Mouse (Mus musculus) midbrain, embryonic 13.5 days (tissue): Measurements from ENCODE around the gene Phldb2. TPM values are rescaled to one million over a fixed set of nuclear protein-coding genes. Genes with fewer than 3 reads are reported as not detected.

Experiments used
- ATAC-seq: fragments of 200-750 bp; cut with Nextera tagmentation; 2 replicates; pipeline ENCODE4 v1.8.0; 2017; ENCODE audit warnings: mild to moderate bottlenecking, moderate TSS enrichment, moderate library complexity
- H3K27ac ChIP-seq: fragments of 300-500 bp; sonication (generic); 2 replicates; pipeline ENCODE4 v1.5.1; 2015; ENCODE audit warnings: inconsistent platforms, mild to moderate bottlenecking, moderate library complexity
- H3K27me3 ChIP-seq: fragments of 300-500 bp; sonication (generic); 2 replicates; pipeline ENCODE4 v1.6.1; 2015; ENCODE audit warnings: mild to moderate bottlenecking, inconsistent platforms
- H3K36me3 ChIP-seq: fragments of 300-500 bp; sonication (generic); 2 replicates; pipeline ENCODE4 v1.6.1; 2015; ENCODE audit warnings: mild to moderate bottlenecking, inconsistent platforms
- H3K4me1 ChIP-seq: fragments of 300-500 bp; sonication (generic); replicated peaks from 2 replicates; pipeline ENCODE4 v1.6.1; 2015; ENCODE audit warnings: inconsistent platforms
- H3K4me2 ChIP-seq: fragments of 300-500 bp; sonication (generic); replicated peaks from 2 replicates; pipeline ENCODE4 v1.6.1; 2015; ENCODE audit warnings: moderate library complexity, mild to moderate bottlenecking, inconsistent platforms
- H3K4me3 ChIP-seq: fragments of 300-500 bp; sonication (generic); replicated peaks from 2 replicates; pipeline ENCODE4 v1.5.1; 2015; ENCODE audit warnings: mild to moderate bottlenecking, inconsistent platforms
- H3K9ac ChIP-seq: fragments of 300-500 bp; sonication (generic); replicated peaks from 2 replicates; pipeline ENCODE4 v1.6.1; 2015; ENCODE audit warnings: mild to moderate bottlenecking, inconsistent platforms
- H3K9me3 ChIP-seq: fragments of 300-500 bp; sonication (generic); 2 replicates; pipeline ENCODE4 v1.6.1; 2016; ENCODE audit warnings: mild to moderate bottlenecking, inconsistent platforms
- WGBS: fragments of 180-500 bp; shearing (Covaris S2); methylation state at CpG from one replicate; pipeline ENCODE4 v1.1.7; 2015; 5-methylcytosine and 5-hydroxymethylcytosine counted together
- polyA plus RNA-seq: library from polyadenylated mRNA; unstranded; fragments of >200 nt; fragmentation: Nextera tagmentation; extraction: Ambion mirVana; gene quantifications from 2 replicates; pipeline ENCODE4 v1.2.1, GENCODE M21; 2015

The Phldb2 gene
- polyA plus RNA-seq: 12.1 and 12.2 TPM in 2 replicates

DNA sequence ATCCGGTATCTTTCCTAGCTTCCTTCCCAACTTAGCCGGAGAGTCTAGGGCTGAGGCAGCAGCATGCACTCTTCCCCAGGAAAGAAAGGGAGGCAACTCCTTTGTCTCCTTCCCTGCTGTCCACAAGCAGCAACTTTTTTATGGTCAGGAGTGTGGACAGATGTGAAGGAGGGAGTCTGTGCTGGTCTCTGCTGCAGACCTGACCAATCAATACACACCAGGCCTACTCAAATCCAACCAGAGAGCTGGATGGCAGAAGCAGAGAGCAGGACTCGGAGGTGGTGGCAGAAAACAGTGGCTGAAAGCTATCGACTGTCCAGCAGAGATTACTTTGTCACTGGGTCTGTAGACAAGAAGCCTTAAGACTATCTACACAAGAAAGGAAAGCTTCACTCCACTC lies at the start of gene Phldb2:
Gene Phldb2 (minus strand): TSS at position 205 of the 400 bp plus-strand sequence.
- no peaks in the 10 kb centered on the region for H3K4me1 ChIP-seq
- H3K4me3 ChIP-seq: no peak within 1 kb of the TSS
- H3K36me3 ChIP-seq: no peaks in the 10 kb centered on the region
- H3K9me3 ChIP-seq: no peaks in the 10 kb centered on the region
- ATAC-seq: no peak
- no peak within 1 kb of the TSS for H3K4me2 ChIP-seq
- no peak within 1 kb of the TSS for H3K27ac ChIP-seq
- WGBS: 95% methylated on average over 4 of the region's 4 CpGs
- no peak within 1 kb of the TSS for H3K9ac ChIP-seq
- no peaks in the 10 kb centered on the region for H3K27me3 ChIP-seq

DNA sequence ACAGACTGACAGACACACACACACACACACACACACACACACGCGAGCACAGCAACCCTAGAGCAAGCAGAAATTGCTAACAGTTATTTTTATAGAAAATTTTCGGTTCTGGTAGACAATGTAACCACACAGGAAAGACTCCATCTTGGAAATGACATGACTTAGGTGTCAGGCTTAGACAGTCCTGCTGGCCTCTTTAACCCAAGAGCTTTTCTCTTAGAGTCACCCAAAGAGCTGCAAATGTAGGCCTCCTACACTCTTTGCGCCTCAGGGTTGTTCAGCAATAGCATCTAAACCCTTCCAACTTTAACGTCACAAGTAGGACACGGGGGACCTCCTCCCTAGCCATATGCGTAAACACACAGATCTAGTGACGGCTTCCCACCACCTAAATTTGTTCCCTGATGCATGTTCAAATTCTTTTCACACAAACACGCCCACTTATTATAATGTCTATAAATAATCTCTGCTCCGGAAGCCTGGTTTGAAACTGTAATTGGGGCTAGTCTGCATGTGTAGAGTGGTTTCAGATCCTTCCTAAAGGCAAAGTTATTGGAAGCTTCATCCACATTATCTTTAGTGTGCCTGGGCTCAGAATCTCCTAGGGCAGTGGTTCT lies 48.3 kb upstream of the Phldb2 start:
- H3K4me3 ChIP-seq: no peak overlapping the region
- H3K4me1 ChIP-seq: peaks cover 17% of the 10 kb centered on the region
- H3K9ac ChIP-seq: no peak overlapping the region
- WGBS: 91% methylated on average over 10 of the region's 10 CpGs
- no peak for ATAC-seq
- no peaks in the 10 kb centered on the region for H3K9me3 ChIP-seq
- no peaks in the 10 kb centered on the region for H3K27me3 ChIP-seq
- no peak overlapping the region for H3K4me2 ChIP-seq
- no peak overlapping the region for H3K27ac ChIP-seq
- H3K36me3 ChIP-seq: no peaks in the 10 kb centered on the region

DNA sequence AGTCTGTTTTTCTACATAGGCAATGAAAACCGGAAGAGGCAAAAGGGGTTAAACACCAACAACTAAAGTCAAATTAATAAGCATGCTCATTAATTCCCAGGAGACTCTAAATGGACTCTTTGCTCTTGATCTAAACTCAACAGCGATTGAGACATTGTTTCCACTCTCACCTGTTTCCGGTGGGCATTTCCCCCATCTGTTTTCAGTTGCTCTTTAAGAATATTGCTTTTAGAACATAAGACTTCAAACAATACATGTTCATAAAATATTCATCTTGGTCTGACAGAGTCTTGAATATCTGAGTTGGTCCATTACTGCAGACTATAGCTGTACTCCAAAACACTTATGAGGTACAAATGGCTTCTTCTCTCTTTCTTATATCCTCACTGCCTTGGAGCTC lies 47.6 kb upstream of the Phldb2 start:
- no peaks in the 10 kb centered on the region for H3K36me3 ChIP-seq
- H3K9ac ChIP-seq: no peak overlapping the region
- H3K27me3 ChIP-seq: no peaks in the 10 kb centered on the region
- H3K4me2 ChIP-seq: no peak overlapping the region
- H3K4me1 ChIP-seq: peaks cover 17% of the 10 kb centered on the region
- no peak overlapping the region for H3K4me3 ChIP-seq
- 87% methylated on average over 3 of the region's 3 CpGs for WGBS
- no peaks in the 10 kb centered on the region for H3K9me3 ChIP-seq
- ATAC-seq: no peak
- H3K27ac ChIP-seq: no peak overlapping the region

DNA sequence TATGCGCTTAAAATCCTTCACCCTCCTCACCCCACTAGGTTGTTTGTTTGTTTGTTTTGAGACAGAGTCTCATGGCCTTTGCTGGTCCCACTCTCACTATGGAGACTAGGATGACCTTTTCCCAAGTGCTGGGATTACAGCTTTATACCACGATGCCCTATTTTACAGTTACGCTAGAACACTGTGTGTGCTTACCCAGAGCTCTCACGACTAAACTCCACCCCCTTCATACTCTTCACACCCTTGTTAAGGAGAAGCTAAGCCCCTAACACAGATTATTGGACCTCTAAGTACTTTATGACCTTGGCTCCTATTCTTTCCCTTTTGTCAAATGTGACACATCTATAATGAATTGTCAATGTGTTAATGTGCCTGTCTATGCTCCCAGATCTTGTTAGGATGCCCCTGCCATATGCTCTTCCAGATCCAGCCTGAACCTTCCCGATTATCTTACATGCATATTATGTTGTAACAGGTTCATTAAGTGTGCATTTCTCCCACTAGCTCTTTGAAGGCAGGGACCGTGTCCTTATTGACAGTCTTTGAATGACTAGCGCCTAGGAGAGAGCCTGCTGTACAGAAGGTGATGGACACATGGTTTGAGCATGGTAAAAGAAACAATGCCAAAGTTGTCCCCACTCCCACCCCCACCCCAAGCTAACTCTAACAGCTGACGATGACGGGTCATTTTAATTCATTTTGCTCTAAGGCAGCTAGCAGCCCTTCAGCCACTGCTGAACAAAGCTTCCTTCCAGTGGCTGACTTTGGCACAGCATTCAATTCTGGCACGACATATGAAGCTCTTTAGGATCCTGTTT lies 46.2 kb upstream of the Phldb2 start:
- WGBS: 40% methylated on average over 10 of the region's 10 CpGs
- no peak overlapping the region for H3K4me2 ChIP-seq
- H3K27ac ChIP-seq: no peak overlapping the region
- no peaks in the 10 kb centered on the region for H3K27me3 ChIP-seq
- H3K4me1 ChIP-seq: peaks cover 17% of the 10 kb centered on the region
- H3K9me3 ChIP-seq: no peaks in the 10 kb centered on the region
- no peak overlapping the region for H3K4me3 ChIP-seq
- no peaks in the 10 kb centered on the region for H3K36me3 ChIP-seq
- ATAC-seq: peak; percentile 82
- H3K9ac ChIP-seq: no peak overlapping the region

DNA sequence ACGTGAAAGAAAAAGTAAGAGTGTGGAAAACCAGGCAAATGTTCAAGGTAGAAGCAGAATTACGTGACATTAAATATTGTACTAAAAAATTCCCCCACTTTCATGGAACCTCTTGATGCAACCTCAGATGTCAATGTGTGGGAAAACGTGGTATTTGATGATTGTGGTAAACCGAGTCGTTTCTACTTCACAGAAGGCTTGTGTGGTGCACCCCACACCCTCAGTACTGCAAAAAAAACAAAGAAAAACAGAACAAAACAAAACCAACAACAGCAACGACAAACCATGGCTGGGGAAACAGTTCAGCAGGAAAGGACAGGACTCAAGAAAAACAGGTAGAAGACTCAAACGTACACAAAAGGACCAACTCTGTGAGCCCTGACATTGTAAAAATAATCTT lies 44.8 kb upstream of the Phldb2 start:
- H3K9ac ChIP-seq: no peak overlapping the region
- WGBS: 83% methylated on average over 7 of the region's 7 CpGs
- ATAC-seq: no peak
- no peak overlapping the region for H3K4me2 ChIP-seq
- H3K9me3 ChIP-seq: no peaks in the 10 kb centered on the region
- H3K27ac ChIP-seq: no peak overlapping the region
- no peaks in the 10 kb centered on the region for H3K36me3 ChIP-seq
- peaks cover 17% of the 10 kb centered on the region for H3K4me1 ChIP-seq
- no peaks in the 10 kb centered on the region for H3K27me3 ChIP-seq
- no peak overlapping the region for H3K4me3 ChIP-seq

DNA sequence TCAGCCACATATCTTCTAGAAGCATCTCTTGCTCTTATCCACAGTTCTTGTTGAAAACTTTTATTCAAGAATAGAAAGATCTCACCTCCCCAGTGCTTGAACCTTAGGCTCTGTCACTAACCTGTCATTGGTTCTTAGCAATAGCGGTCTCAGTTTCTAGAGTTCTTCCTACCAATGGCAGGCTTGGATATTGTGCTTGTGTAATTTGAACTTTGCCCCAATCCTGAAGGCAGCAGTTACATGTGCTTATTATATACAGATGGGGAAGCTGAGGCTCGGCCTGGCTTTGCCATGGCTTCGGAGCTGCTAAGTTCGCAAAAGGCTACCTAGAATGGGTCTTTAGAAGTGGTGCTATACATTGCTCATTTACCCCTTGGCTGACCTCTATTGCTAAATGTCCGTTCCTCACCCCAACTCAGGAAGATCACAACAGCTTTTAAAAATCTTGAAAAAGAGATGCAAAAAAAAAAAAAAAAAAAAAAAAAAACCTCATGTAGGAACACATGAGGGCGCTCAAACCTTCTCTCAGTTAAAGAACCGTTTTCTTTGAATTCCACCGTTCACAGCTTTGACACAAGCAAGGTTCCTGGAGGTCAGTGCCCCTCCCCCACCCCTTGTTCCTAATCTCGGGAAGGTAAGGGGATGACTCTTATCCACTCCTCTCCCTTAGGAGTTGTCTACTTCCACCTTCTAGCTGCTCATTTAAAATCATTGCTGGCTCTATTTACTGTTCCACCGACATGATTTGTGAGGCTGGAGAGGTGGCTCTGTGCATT lies 37.7 kb upstream of the Phldb2 start:
- Histone ChIP-seq H3K27ac (no peak overlapping the region), H3K9ac (no peak overlapping the region), H3K9me3 (no peaks in the 10 kb centered on the region), H3K27me3 (no peaks in the 10 kb centered on the region), H3K4me3 (no peak overlapping the region), H3K4me2 (no peak overlapping the region), H3K36me3 (no peaks in the 10 kb centered on the region), H3K4me1 (no peaks in the 10 kb centered on the region)
- WGBS: 49% methylated on average over 10 of the region's 10 CpGs
- no peak for ATAC-seq

DNA sequence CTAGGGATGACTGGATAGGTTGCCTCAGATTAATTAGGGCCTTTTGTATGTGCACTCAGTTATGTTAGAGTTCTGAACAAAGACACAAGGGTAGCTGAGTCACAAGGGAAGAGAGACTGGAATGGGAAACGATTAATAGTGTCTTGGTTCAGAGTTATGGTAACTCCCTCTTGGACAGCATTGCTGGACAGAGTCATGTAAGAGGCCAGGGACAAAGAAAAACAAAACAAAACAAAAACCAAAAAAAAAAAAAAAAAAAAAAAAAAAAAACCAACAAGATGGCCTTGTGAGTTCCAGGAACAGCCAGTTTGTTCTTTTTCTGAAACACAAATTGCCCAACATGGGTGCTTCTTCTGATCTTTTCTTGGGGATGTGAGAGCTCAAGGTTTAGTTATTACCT lies 32.8 kb upstream of the Phldb2 start:
- Histone ChIP-seq H3K4me1 (0 out of 2 replicates have a peak, but pooled peaks cover 7% of the 10 kb centered on the region), H3K27me3 (no peaks in the 10 kb centered on the region), H3K9me3 (no peaks in the 10 kb centered on the region), H3K4me2 (no peak overlapping the region), H3K36me3 (no peaks in the 10 kb centered on the region), H3K9ac (no peak overlapping the region), H3K27ac (no peak overlapping the region), H3K4me3 (no peak overlapping the region)
- ATAC-seq: no peak
- 61% methylated on average over 1 of the region's 1 CpGs for WGBS

DNA sequence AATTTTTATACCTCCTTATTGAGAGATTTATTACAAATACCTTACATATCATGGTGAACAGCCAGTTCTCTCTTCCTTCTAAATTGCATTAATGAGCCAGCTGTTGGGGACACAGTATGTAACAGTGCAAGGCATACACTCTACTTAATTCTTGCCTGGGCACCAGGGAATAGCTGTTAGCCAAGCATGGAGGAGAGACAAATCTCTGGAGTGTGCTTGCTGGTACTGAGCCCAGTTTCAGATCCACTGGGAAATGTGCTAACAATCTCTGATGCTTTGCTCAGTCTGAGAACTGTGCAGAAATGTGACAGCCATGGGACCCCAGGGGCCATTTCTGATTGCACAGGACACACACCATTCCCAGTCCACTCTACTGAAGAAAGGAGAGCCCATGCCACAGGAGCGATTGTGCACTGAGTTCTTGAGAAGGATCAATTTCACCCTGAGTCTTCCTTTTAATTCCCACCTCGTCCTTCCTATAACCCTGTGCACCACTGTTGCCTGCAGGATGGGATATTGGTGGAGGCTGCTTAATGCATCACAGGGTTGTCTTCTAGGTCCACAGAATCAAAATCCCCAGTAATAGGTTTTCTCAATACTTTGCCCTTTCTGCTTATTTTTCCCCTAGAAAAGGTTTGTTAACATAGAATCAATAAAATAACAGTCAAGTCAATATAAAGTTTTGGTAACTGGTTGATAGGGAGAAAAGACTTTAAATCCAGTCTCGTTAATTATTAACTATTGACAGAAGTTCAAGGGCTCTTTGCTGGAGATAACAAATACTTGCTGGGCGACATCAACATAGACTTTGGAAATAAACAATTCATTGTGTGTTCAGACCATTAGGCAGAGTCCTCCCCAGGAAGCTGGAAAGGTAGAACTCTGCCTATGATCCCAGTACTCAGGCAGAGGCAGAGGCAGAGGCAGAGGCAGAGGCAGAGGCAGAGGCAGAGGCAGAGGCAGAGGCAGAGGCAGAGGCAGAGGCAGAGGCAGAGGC lies 31.5 kb upstream of the Phldb2 start:
- Histone ChIP-seq H3K27ac (no peak overlapping the region), H3K36me3 (0 out of 2 replicates have a peak, but pooled peaks cover 4% of the 10 kb centered on the region), H3K9me3 (no peaks in the 10 kb centered on the region), H3K4me2 (no peak overlapping the region), H3K27me3 (no peaks in the 10 kb centered on the region), H3K4me3 (no peak overlapping the region), H3K9ac (no peak overlapping the region), H3K4me1 (0 out of 2 replicates have a peak, but pooled peaks cover 7% of the 10 kb centered on the region)
- 78% methylated on average over 4 of the region's 4 CpGs for WGBS
- ATAC-seq: peak; percentile 58; the same call in 1 of the 2 replicates

DNA sequence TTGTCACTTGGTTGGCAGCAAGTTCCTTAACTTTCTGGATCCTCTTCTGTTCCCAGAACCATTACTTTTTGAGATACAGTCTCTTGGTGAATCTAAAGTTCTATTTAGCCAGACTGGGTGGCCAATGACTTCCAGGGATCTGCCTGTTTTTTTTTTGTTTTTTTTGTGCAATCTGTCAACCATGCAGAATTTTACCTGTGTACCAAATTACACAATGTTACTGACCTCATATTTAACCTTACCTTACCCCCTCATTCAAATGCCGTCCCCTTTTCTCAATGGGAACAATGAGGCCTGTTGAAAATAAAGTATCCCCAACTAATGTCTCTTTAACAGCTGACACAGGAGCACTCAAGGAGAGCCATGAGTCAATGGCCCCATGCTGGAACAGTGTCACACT lies 22.9 kb upstream of the Phldb2 start:
- H3K4me1 ChIP-seq: no peaks in the 10 kb centered on the region
- H3K4me2 ChIP-seq: no peak overlapping the region
- no peaks in the 10 kb centered on the region for H3K9me3 ChIP-seq
- H3K4me3 ChIP-seq: no peak overlapping the region
- H3K9ac ChIP-seq: no peak overlapping the region
- WGBS: 79% methylated on average over 1 of the region's 1 CpGs
- no peak overlapping the region for H3K27ac ChIP-seq
- H3K36me3 ChIP-seq: 0 out of 2 replicates have a peak, but pooled peaks cover 4% of the 10 kb centered on the region
- H3K27me3 ChIP-seq: no peaks in the 10 kb centered on the region
- no peak for ATAC-seq

DNA sequence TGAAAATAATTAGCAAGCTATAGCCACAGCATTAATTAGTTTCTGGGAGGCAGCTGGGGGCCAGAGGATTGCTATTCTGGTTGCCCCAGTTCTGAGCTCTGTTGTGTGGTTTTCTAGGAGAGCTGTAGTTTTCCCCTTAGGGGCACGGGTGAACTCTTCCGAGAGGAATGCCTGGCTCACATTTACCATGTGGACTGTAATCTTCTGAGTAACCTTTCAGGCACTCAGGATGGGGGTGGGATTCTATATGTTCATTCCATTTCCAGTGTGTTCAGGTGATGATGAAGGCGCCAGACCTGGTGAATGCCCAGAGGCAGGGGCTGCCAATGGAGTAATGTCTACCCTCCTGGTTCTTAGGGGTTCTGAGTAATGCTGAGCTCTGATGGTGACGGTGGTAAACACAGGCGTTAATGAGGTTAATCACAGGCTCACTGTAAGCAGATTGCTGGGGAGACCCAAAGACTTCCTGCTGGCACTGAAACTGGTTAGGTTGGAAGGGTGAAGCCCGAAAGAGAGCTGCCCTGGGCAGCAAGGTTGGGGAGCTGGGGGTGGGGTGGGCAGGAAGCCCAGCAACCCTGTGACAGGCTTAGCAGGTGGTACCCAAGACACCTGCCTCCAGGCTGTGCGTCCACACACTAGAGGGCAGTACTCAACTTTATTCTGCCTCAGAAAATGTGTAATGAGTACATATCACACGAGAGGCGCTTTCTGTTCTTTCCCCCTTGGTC lies 20.7 kb upstream of the Phldb2 start:
- H3K4me1 ChIP-seq: no peaks in the 10 kb centered on the region
- WGBS: 67% methylated on average over 9 of the region's 9 CpGs
- H3K27me3 ChIP-seq: no peaks in the 10 kb centered on the region
- H3K36me3 ChIP-seq: no peaks in the 10 kb centered on the region
- no peaks in the 10 kb centered on the region for H3K9me3 ChIP-seq
- H3K4me2 ChIP-seq: no peak overlapping the region
- H3K27ac ChIP-seq: no peak overlapping the region
- no peak overlapping the region for H3K4me3 ChIP-seq
- no peak overlapping the region for H3K9ac ChIP-seq
- peak; percentile 50; the same call in 1 of the 2 replicates for ATAC-seq

DNA sequence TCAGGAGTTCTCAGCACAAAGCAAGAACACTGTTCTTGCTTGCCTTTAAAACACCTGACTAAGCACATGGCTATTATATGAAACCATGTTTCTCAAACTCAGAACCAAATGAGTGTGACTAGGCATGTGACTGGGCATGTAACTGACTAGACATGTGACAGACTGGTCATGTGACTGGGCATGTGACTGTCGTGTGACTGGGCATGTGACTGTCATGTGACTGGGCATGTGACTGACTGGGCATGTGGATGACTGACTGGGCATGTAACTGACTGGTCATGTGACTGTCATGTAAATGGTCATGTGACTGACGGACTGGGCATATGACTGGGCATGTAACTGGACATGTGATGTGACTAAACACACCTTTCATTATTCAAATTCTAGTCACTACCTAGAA lies 16.8 kb upstream of the Phldb2 start:
- H3K36me3 ChIP-seq: no peaks in the 10 kb centered on the region
- no peaks in the 10 kb centered on the region for H3K27me3 ChIP-seq
- H3K4me3 ChIP-seq: no peak overlapping the region
- no peak overlapping the region for H3K9ac ChIP-seq
- 92% methylated on average over 2 of the region's 2 CpGs for WGBS
- no peak for ATAC-seq
- no peaks in the 10 kb centered on the region for H3K4me1 ChIP-seq
- H3K9me3 ChIP-seq: no peaks in the 10 kb centered on the region
- H3K4me2 ChIP-seq: no peak overlapping the region
- H3K27ac ChIP-seq: no peak overlapping the region
